Mouse (Mus musculus) hindbrain, embryonic 11.5 days (tissue): Measurements from ENCODE around the gene Zfp663. TPM values are rescaled to one million over a fixed set of nuclear protein-coding genes. Genes with fewer than 3 reads are reported as not detected.
A peak's percentile ranks its signal among the peaks of the same experiment; 100 is the strongest.

Experiments
- ATAC-seq: fragments of 200-750 bp; cut with Nextera tagmentation; 2 replicates; pipeline ENCODE4 v1.8.0; 2017; ENCODE audit warnings: mild to moderate bottlenecking, moderate TSS enrichment, moderate library complexity; ENCODE audit not compliant: low FRiP score
- DNase-seq: peaks from one replicate; pipeline ENCODE4 v3.0.0-alpha.2; 2015; ENCODE audit warnings: low spot score
- H3K27ac ChIP-seq: fragments of 300-500 bp; sonication (generic); 2 replicates; pipeline ENCODE4 v1.5.1; 2014; ENCODE audit warnings: mild to moderate bottlenecking, low read depth, low read length
- H3K27me3 ChIP-seq: fragments of 300-500 bp; sonication (generic); 2 replicates; pipeline ENCODE4 v1.6.1; 2014; ENCODE audit warnings: mild to moderate bottlenecking, low read length, moderate library complexity, mixed read lengths; ENCODE audit not compliant: control insufficient read depth, insufficient read depth
- H3K36me3 ChIP-seq: fragments of 300-500 bp; sonication (generic); 2 replicates; pipeline ENCODE4 v1.6.1; 2014; ENCODE audit warnings: mild to moderate bottlenecking, low read length, moderate library complexity, mixed read lengths; ENCODE audit not compliant: control insufficient read depth, insufficient read depth
- H3K4me1 ChIP-seq: fragments of 300-500 bp; sonication (generic); replicated peaks from 2 replicates; pipeline ENCODE4 v1.6.1; 2014; ENCODE audit warnings: low read length, mixed read lengths; ENCODE audit not compliant: control insufficient read depth, insufficient read depth
- H3K4me2 ChIP-seq: fragments of 300-500 bp; sonication (generic); replicated peaks from 2 replicates; pipeline ENCODE4 v1.6.1; 2014; ENCODE audit warnings: mild to moderate bottlenecking, low read depth, low read length
- H3K4me3 ChIP-seq: fragments of 300-500 bp; sonication (generic); 2 replicates; pipeline ENCODE4 v1.5.1; 2014; ENCODE audit warnings: low read depth, low read length
- H3K9ac ChIP-seq: fragments of 300-500 bp; sonication (generic); 2 replicates; pipeline ENCODE4 v1.6.1; 2014; ENCODE audit warnings: low read depth, low read length
- H3K9me3 ChIP-seq: fragments of 300-500 bp; sonication (generic); 2 replicates; pipeline ENCODE4 v1.6.1; 2016; ENCODE audit warnings: low read length; ENCODE audit not compliant: control insufficient read depth
- WGBS: fragments of 180-500 bp; shearing (Covaris S2); extraction: QIAGEN DNeasy Blood & Tissue Kit; methylation state at CpG from one replicate; pipeline ENCODE4 v1.1.7; 2014; 5-methylcytosine and 5-hydroxymethylcytosine counted together
- polyA plus RNA-seq: library from polyadenylated mRNA; unstranded; fragments of >200 nt; fragmentation: Nextera tagmentation; extraction: Ambion mirVana; gene quantifications from 2 replicates; pipeline ENCODE4 v1.2.1, GENCODE M21; 2014

Zfp663 gene
- polyA plus RNA-seq, 1 experiment from 2014 or later = 7.0 TPM

DNA sequence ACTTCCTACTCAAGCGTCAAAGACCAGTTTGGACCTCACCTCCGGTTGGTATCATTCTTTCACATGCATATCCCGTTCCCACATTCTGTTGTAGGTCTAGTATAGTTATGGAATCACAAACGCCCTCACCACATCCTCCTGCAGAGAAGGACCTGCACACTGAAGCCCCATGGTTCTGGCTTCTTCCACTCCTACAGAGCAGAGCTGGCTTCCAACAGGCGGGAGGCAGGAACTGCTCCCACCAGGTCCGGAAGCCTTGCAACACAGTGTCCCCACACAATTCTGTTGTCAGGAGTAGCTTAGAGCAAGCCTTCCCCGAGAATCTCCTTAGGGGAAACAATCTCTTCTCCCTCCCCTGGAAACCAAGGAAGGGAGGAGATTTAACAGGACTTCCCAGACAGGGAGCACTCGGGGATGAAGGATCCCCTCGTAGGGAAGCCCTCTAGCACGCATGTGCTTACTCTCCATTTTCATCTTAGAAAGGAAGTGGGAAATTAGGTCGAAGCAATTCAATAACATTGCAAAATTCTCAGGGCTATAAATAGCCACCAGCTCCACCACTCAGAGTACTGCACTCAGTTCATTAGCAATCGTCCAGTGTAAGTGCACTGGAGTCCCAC lies 47.9 kb downstream of the Zfp663 start:
- DNase-seq = no peak
- Histone ChIP-seq H3K4me2 (no peak overlapping the region), H3K36me3 (no peaks in the 10 kb centered on the region), H3K4me1 (peaks cover 40% of the 10 kb centered on the region), H3K9ac (no peak overlapping the region), H3K9me3 (no peaks in the 10 kb centered on the region), H3K27me3 (no peaks in the 10 kb centered on the region), H3K27ac (no peak overlapping the region), H3K4me3 (no peak overlapping the region)
- no peak for ATAC-seq
- WGBS = 72% methylated on average over 12 of the region's 12 CpGs

DNA sequence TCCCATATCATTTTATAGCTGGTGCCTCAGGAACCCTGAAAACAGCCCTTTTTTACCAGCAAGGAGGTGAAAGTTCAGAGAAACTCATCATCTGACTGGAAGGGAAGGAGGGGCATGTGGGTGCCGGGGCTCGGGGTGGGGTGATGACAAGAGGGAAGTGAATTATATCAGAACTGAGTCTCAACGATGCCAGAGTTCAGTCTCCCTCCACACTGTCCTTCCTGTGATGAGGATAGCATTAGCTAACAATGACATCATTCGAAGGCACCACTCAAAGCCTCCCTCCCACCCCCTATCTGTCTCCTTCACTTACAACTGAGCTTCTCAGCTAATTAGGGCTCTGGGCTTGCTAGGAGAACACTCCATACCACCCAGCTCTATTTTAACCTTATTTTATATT lies 49.0 kb downstream of the Zfp663 start:
- H3K27ac ChIP-seq = no peak overlapping the region
- no peaks in the 10 kb centered on the region for H3K9me3 ChIP-seq
- H3K4me1 ChIP-seq = peaks cover 36% of the 10 kb centered on the region
- H3K27me3 ChIP-seq = no peaks in the 10 kb centered on the region
- no peak overlapping the region for H3K9ac ChIP-seq
- ATAC-seq (no peak), DNase-seq (no peak)
- H3K4me3 ChIP-seq = no peak overlapping the region
- H3K36me3 ChIP-seq = peaks cover 2% of the 10 kb centered on the region; the same call in 1 of the 2 replicates
- no peak overlapping the region for H3K4me2 ChIP-seq
- WGBS = 80% methylated on average over 4 of the region's 4 CpGs

DNA sequence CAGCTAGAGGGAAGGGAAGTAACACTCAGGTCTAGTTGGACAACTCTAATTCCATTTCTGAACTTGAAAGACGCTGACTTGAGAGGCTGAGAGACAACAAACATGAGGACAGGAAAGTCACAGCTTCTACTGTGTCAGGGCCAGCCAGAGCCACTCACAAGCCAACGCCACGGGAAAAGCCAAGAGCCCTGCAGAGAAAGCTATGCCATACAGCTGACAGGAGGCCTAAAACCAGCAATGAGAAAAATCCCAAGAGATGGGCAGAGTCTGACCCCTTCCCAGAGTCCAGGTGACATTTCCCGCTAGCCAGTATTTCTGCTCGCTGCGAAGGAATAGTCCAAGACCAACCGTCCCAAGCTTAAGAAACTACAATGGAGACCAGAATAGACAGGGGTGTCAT lies 49.6 kb downstream of the Zfp663 start:
- Histone ChIP-seq H3K36me3 (peaks cover 2% of the 10 kb centered on the region; the same call in 1 of the 2 replicates), H3K4me3 (no peak overlapping the region), H3K9me3 (no peaks in the 10 kb centered on the region), H3K27ac (no peak overlapping the region), H3K4me2 (no peak overlapping the region), H3K4me1 (peaks cover 36% of the 10 kb centered on the region), H3K27me3 (no peaks in the 10 kb centered on the region), H3K9ac (no peak overlapping the region)
- no peak for DNase-seq
- no peak for ATAC-seq
- 82% methylated on average over 7 of the region's 7 CpGs for WGBS

DNA sequence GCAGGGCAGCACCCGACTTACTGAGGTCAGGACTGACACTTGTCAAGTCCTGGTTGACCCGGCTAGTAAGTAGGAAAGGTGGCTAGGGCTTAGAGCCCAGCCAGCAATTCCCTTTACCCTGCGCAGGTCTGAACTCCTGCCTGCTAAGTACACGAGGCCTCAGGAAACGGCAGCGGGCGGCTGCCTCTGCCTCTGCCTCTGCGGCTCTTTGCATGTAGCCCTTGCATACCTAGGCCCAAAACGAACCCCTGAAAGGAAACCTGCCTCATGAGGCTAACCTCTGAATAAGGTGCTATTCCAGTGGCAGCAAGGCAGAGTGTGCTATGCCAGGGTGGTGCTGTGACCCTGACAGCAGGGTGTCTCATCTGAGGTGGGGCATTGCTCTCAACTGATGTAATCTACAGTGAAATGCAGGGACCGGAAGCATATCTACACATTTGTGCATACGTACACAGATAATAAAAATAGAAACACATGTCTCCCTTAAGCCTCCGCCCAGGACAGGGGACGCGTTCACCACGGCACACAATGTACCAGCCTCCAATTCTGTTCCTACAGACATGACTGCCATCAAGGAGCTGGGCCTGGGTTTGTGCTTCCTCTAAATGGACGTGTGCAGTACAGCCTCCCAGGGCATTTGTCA lies 50.8 kb downstream of the Zfp663 start:
- Histone ChIP-seq H3K27ac (peak overlapping the region; percentile 95), H3K9ac (peak overlapping the region; percentile 15; the same call in 1 of the 2 replicates), H3K4me3 (no peak overlapping the region), H3K9me3 (no peaks in the 10 kb centered on the region), H3K36me3 (peaks cover 2% of the 10 kb centered on the region; the same call in 1 of the 2 replicates), H3K4me1 (peaks cover 36% of the 10 kb centered on the region), H3K4me2 (peak overlapping the region; percentile 28; the same call in 1 of the 2 replicates), H3K27me3 (no peaks in the 10 kb centered on the region)
- 52% methylated on average over 16 of the region's 16 CpGs for WGBS
- DNase-seq (no peak), ATAC-seq (0 out of 2 replicates have a peak, but pooled peaks have one; percentile 1)

DNA sequence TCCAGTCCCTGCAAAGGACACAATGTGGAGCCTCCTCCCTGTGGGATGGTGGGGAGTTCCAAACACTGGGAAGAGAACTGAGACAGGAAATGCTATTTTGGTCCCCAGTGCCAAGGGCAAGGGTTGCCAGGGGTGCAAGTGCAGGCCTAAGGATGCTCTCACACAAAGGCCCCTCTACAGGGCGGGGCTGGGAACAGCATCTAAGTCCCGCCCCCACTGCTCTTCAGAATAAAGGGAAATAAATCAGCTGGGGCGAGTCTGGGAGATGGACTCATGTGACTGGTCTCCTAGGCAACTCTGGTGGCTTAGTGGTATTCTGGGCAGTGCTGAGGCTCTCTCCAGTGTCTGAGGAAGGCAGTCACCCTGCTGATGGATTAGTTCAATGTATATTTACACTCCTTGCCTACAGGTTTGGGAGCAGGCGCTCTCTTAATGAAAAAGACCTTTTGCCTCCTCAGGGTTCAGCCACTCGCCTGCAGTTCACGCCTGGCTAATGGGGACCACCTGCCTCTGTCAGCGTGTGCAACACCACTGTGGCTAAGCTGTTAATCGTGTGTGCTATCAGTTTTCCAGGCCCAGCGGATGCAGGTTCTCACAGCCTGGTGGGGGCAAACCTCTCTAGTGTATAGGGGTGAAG lies 51.6 kb downstream of the Zfp663 start:
- Histone ChIP-seq H3K4me2 (peak overlapping the region; percentile 28; the same call in 1 of the 2 replicates), H3K4me3 (no peak overlapping the region), H3K9ac (peak overlapping the region; percentile 42; the same call in 1 of the 2 replicates), H3K36me3 (peaks cover 2% of the 10 kb centered on the region; the same call in 1 of the 2 replicates), H3K9me3 (no peaks in the 10 kb centered on the region), H3K27ac (peak overlapping the region; percentile 95), H3K4me1 (peaks cover 36% of the 10 kb centered on the region), H3K27me3 (no peaks in the 10 kb centered on the region)
- ATAC-seq (peak; percentile 95), DNase-seq (peak; percentile 91)
- 6% methylated on average over 9 of the region's 9 CpGs for WGBS

DNA sequence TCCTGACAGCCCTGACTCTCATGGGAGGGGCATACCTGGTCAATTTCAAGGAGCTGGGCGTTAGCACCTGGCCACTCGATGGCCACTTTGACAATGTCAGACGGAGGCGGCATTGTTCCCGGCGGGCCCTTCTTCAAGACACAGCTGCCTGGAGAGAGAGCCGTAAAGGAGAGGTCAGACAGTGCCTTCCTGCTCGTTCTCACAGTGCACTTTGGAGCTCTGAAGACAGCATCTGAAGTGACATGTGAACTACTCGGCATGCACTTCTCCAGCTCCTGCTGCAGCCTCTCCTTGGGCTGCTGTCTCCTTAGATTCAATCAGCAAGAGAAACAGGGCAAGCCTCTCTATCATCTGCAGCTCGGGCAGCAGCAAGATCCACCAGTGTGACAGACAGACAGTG lies 52.3 kb downstream of the Zfp663 start:
- peak overlapping the region; percentile 95 for H3K27ac ChIP-seq
- DNase-seq (no peak), ATAC-seq (0 out of 2 replicates have a peak, but pooled peaks have one; percentile 3)
- peak overlapping the region; percentile 15; the same call in 1 of the 2 replicates for H3K4me2 ChIP-seq
- H3K4me1 ChIP-seq = peaks cover 30% of the 10 kb centered on the region
- no peaks in the 10 kb centered on the region for H3K9me3 ChIP-seq
- peaks cover 5% of the 10 kb centered on the region; the same call in 1 of the 2 replicates for H3K36me3 ChIP-seq
- no peak overlapping the region for H3K4me3 ChIP-seq
- WGBS = 50% methylated on average over 10 of the region's 10 CpGs
- peak overlapping the region; percentile 42; the same call in 1 of the 2 replicates for H3K9ac ChIP-seq
- H3K27me3 ChIP-seq = no peaks in the 10 kb centered on the region

DNA sequence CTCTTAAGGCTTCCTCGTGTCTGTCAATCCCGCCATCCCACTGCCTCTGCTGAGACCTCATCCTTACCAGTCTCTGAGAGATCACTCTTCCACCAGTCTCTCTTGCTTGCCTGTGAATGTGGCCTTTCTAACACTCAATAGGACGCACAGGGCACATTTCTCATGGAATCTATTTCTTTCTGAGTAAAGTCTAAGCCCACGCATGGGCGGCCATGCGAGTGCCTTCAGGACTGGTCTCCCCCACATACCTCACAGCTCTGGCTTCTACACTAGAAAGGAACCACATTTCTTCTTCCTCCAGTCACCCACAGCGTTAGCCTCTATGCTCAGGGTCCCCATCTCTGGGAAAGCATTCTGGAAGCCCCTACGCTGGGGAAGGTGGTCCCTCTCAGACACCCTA lies 54.3 kb downstream of the Zfp663 start:
- Histone ChIP-seq H3K4me1 (peaks cover 29% of the 10 kb centered on the region), H3K4me3 (no peak overlapping the region), H3K27ac (no peak overlapping the region), H3K9me3 (no peaks in the 10 kb centered on the region), H3K9ac (no peak overlapping the region), H3K4me2 (no peak overlapping the region), H3K27me3 (no peaks in the 10 kb centered on the region), H3K36me3 (peaks cover 5% of the 10 kb centered on the region; the same call in 1 of the 2 replicates)
- WGBS = 91% methylated on average over 8 of the region's 8 CpGs
- no peak for ATAC-seq
- no peak for DNase-seq

DNA sequence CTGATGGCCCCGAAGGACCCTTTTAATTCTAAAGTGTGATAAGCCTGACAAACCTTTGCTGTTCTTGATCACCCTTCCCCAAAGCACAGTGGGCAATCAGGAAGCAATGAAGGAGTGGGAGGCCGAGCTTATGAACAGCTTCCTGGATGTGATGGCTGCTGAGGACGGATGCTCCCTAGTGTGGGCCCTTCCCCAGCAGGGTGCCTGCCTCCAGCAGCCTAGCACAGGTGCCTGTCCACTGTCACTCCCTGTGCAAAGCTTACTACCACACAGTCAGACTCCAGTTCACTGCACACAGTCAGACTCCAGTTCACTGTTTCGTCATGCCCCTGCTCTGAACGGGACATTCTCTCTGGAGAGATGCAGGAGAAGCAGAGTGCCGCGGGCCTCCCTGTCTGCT lies 56.1 kb downstream of the Zfp663 start:
- WGBS = 77% methylated on average over 7 of the region's 7 CpGs
- no peaks in the 10 kb centered on the region for H3K9me3 ChIP-seq
- H3K9ac ChIP-seq = no peak overlapping the region
- H3K4me2 ChIP-seq = no peak overlapping the region
- no peak overlapping the region for H3K27ac ChIP-seq
- H3K4me1 ChIP-seq = peaks cover 16% of the 10 kb centered on the region
- no peaks in the 10 kb centered on the region for H3K27me3 ChIP-seq
- no peak for ATAC-seq
- no peak for DNase-seq
- no peak overlapping the region for H3K4me3 ChIP-seq
- H3K36me3 ChIP-seq = peaks cover 5% of the 10 kb centered on the region; the same call in 1 of the 2 replicates
